Mouse (Mus musculus): ENCODE measurements around the gene Ndufv2. TPM values are rescaled to one million over a fixed set of nuclear protein-coding genes. Genes with fewer than 3 reads are reported as not detected.

Ndufv2 gene
- polyA plus RNA-seq, 1 experiment from 2014 or later = 482 TPM

- Histone ChIP-seq H3K27me3 (replicated peaks) (no peaks in the 10 kb centered on the region), H3K9ac (peak overlapping the region; percentile 91), H3K4me3 (peak overlapping the region; percentile 97), H3K9me3 (replicated peaks) (no peaks in the 10 kb centered on the region), H3K4me1 (replicated peaks) (peaks cover 16% of the 10 kb centered on the region), H3K36me3 (peaks cover 23% of the 10 kb centered on the region), H3K27ac (ENCODE audit: poor library complexity, severe bottlenecking) (no peak overlapping the region), H3K4me2 (peak overlapping the region; percentile 76)
- 43% methylated on average over 6 of the region's 6 CpGs for WGBS
- no peak for ATAC-seq (ENCODE audit: insufficient number of reproducible peaks, low FRiP score)
Measured at GRCm38 (mm10) chr17:66110746-66111145, 9.4 kb upstream of the Ndufv2 start.

DNA sequence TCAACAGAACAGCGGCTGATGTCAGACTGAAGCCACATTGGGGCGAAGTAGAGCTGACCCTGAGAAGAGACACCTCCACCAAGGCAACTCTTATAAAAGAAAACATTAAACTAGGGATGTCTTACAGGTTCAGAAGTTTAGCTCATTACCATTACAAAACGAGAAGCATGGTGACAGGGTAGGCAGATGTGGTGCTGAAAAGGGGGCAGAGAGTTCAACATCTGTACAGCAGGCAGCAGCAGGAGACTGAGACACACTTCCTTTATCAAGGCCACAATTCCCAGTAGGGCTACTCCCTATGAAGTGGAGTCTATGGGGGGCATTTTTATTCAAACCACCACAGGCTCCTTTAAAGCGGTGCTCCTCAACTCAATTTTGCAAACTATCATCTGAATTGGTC, 6.8 kb upstream of the Ndufv2 start:
- H3K9ac ChIP-seq = no peak overlapping the region
- H3K4me1 ChIP-seq (replicated peaks) = peaks cover 16% of the 10 kb centered on the region
- no peak overlapping the region for H3K27ac ChIP-seq (ENCODE audit: poor library complexity, severe bottlenecking)
- ATAC-seq (ENCODE audit: insufficient number of reproducible peaks, low FRiP score) = no peak
- 79% methylated on average over 4 of the region's 4 CpGs for WGBS
- no peaks in the 10 kb centered on the region for H3K9me3 ChIP-seq (replicated peaks)
- no peak overlapping the region for H3K4me3 ChIP-seq
- no peaks in the 10 kb centered on the region for H3K27me3 ChIP-seq (replicated peaks)
- no peaks in the 10 kb centered on the region for H3K36me3 ChIP-seq
- H3K4me2 ChIP-seq = no peak overlapping the region

DNA sequence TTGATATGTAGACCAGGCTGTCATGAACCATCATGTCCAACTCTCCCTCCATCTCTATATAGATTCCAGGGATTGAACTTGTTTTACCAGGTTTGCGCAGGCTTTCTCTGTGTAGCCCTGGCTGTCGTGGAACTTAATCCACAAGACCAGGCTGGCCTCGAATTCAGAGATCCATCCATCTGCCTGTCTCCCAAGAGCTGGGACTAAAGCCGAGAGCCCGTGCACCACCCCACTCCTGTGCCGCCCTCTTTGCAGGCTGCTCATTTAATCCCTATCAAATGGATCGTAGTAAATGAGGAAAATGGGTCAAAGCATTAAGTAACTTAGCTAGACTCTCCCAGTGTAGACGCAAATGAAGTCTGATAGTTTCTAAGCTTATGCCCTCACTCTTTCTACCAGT, 6.1 kb upstream of the Ndufv2 start:
- WGBS = 67% methylated on average over 8 of the region's 8 CpGs

GRCm38 (mm10) chr17:66106601-66107267, 5.4 kb upstream of the Ndufv2 start:
- no peak overlapping the region for H3K9ac ChIP-seq
- no peak for ATAC-seq (ENCODE audit: insufficient number of reproducible peaks, low FRiP score)
- 51% methylated on average over 10 of the region's 10 CpGs for WGBS

More for the DNA sequence above, 6.1 kb upstream of the Ndufv2 start:
- Histone ChIP-seq H3K4me1 (replicated peaks) (peaks cover 12% of the 10 kb centered on the region), H3K36me3 (no peaks in the 10 kb centered on the region), H3K27ac (ENCODE audit: poor library complexity, severe bottlenecking) (no peak overlapping the region), H3K4me3 (no peak overlapping the region), H3K9ac (no peak overlapping the region; the same call in 1 of the 2 replicates), H3K27me3 (replicated peaks) (no peaks in the 10 kb centered on the region), H3K9me3 (replicated peaks) (no peaks in the 10 kb centered on the region), H3K4me2 (no peak overlapping the region)
- ATAC-seq (ENCODE audit: insufficient number of reproducible peaks, low FRiP score) = no peak

DNA sequence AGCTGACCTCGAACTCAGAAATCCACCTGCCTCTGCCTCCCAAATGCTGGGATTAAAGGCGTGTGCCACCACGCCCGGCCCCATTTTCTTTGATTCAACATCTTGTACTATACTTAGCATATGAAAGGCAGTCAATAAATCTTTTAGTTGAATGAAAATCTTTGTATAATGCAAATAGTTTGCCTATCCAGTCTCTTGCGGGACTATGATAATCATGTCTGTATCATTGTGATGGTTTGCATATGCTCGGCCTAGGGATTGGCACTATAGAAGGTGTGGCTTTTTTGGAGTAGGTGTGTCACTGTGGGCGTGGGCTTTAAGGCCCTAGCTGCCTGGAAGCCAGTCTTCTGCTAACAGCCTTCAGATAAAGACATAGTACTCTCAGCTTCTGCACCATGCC, 2.7 kb upstream of the Ndufv2 start:
- H3K4me3 ChIP-seq = no peak overlapping the region
- H3K36me3 ChIP-seq = no peaks in the 10 kb centered on the region
- no peak overlapping the region for H3K27ac ChIP-seq (ENCODE audit: poor library complexity, severe bottlenecking)
- H3K4me2 ChIP-seq = no peak overlapping the region
- H3K9me3 ChIP-seq (replicated peaks) = no peaks in the 10 kb centered on the region
- no peaks in the 10 kb centered on the region for H3K27me3 ChIP-seq (replicated peaks)
- WGBS = 86% methylated on average over 7 of the region's 7 CpGs
- H3K4me1 ChIP-seq (replicated peaks) = peaks cover 9% of the 10 kb centered on the region
- no peak overlapping the region for H3K9ac ChIP-seq
- ATAC-seq (ENCODE audit: insufficient number of reproducible peaks, low FRiP score) = no peak

More at GRCm38 (mm10) chr17:66106601-66107267, 5.4 kb upstream of the Ndufv2 start:
- no peaks in the 10 kb centered on the region for H3K36me3 ChIP-seq
- H3K4me1 ChIP-seq (replicated peaks) = peaks cover 8% of the 10 kb centered on the region; the same call in 1 of the 2 replicates
- H3K27me3 ChIP-seq (replicated peaks) = no peaks in the 10 kb centered on the region
- H3K27ac ChIP-seq (ENCODE audit: poor library complexity, severe bottlenecking) = no peak overlapping the region
- H3K9me3 ChIP-seq (replicated peaks) = no peaks in the 10 kb centered on the region
- no peak overlapping the region for H3K4me3 ChIP-seq
- no peak overlapping the region for H3K4me2 ChIP-seq

- H3K9me3 ChIP-seq (replicated peaks) = no peaks in the 10 kb centered on the region
- no peaks in the 10 kb centered on the region; the same call in 1 of the 2 replicates for H3K36me3 ChIP-seq
- H3K9ac ChIP-seq = peak overlapping the region; percentile 97
- no peaks in the 10 kb centered on the region for H3K27me3 ChIP-seq (replicated peaks)
- WGBS = 1% methylated on average over 41 of the region's 41 CpGs
- peak overlapping the region; percentile 88 for H3K4me2 ChIP-seq
- peak overlapping the region; percentile 94 for H3K27ac ChIP-seq (ENCODE audit: poor library complexity, severe bottlenecking)
- peak; percentile 68 for ATAC-seq (ENCODE audit: insufficient number of reproducible peaks, low FRiP score)
- peaks cover 14% of the 10 kb centered on the region for H3K4me1 ChIP-seq (replicated peaks)
- H3K4me3 ChIP-seq = peak overlapping the region; percentile 70
Measured at GRCm38 (mm10) chr17:66100566-66101379, 586 bp downstream of the Ndufv2 start.

- 83% methylated on average over 3 of the region's 3 CpGs for WGBS
- no peak for ATAC-seq (ENCODE audit: insufficient number of reproducible peaks, low FRiP score)
- no peak overlapping the region for H3K9ac ChIP-seq
- H3K4me3 ChIP-seq = no peak overlapping the region
- no peak overlapping the region for H3K27ac ChIP-seq (ENCODE audit: poor library complexity, severe bottlenecking)
- H3K27me3 ChIP-seq (replicated peaks) = no peaks in the 10 kb centered on the region
- H3K4me2 ChIP-seq = no peak overlapping the region
- peaks cover 29% of the 10 kb centered on the region for H3K36me3 ChIP-seq
- no peaks in the 10 kb centered on the region for H3K9me3 ChIP-seq (replicated peaks)
- H3K4me1 ChIP-seq (replicated peaks) = no peaks in the 10 kb centered on the region
Measured at GRCm38 (mm10) chr17:66092664-66093063, 8.7 kb downstream of the Ndufv2 start.

GRCm38 (mm10) chr17:66092065-66092464, 9.3 kb downstream of the Ndufv2 start:
- H3K4me3 ChIP-seq = no peak overlapping the region
- H3K36me3 ChIP-seq = peaks cover 33% of the 10 kb centered on the region
- H3K4me2 ChIP-seq = no peak overlapping the region
- no peaks in the 10 kb centered on the region for H3K4me1 ChIP-seq (replicated peaks)
- H3K9me3 ChIP-seq (replicated peaks) = no peaks in the 10 kb centered on the region
- no peak for ATAC-seq (ENCODE audit: insufficient number of reproducible peaks, low FRiP score)
- H3K9ac ChIP-seq = no peak overlapping the region
- H3K27me3 ChIP-seq (replicated peaks) = no peaks in the 10 kb centered on the region
- WGBS = 93% methylated on average over 2 of the region's 2 CpGs
- H3K27ac ChIP-seq (ENCODE audit: poor library complexity, severe bottlenecking) = no peak overlapping the region

- no peak for ATAC-seq (ENCODE audit: insufficient number of reproducible peaks, low FRiP score)
- H3K27ac ChIP-seq (ENCODE audit: poor library complexity, severe bottlenecking) = no peak overlapping the region
- H3K4me1 ChIP-seq (replicated peaks) = no peaks in the 10 kb centered on the region
- 94% methylated on average over 2 of the region's 2 CpGs for WGBS
- no peaks in the 10 kb centered on the region for H3K27me3 ChIP-seq (replicated peaks)
- H3K4me2 ChIP-seq = no peak overlapping the region
- H3K9me3 ChIP-seq (replicated peaks) = no peaks in the 10 kb centered on the region
- no peak overlapping the region for H3K4me3 ChIP-seq
- no peak overlapping the region for H3K9ac ChIP-seq
- peaks cover 39% of the 10 kb centered on the region for H3K36me3 ChIP-seq
Measured at GRCm38 (mm10) chr17:66091392-66091791, 10.0 kb downstream of the Ndufv2 start.

GRCm38 (mm10) chr17:66090251-66090650, 11.1 kb downstream of the Ndufv2 start:
- H3K4me1 ChIP-seq (replicated peaks) = no peaks in the 10 kb centered on the region
- H3K27ac ChIP-seq (ENCODE audit: poor library complexity, severe bottlenecking) = no peak overlapping the region
- H3K27me3 ChIP-seq (replicated peaks) = no peaks in the 10 kb centered on the region
- no peak overlapping the region for H3K4me2 ChIP-seq
- no peaks in the 10 kb centered on the region for H3K9me3 ChIP-seq (replicated peaks)
- H3K36me3 ChIP-seq = peaks cover 49% of the 10 kb centered on the region
- H3K9ac ChIP-seq = no peak overlapping the region
- no peak overlapping the region for H3K4me3 ChIP-seq
- ATAC-seq (ENCODE audit: insufficient number of reproducible peaks, low FRiP score) = no peak

DNA sequence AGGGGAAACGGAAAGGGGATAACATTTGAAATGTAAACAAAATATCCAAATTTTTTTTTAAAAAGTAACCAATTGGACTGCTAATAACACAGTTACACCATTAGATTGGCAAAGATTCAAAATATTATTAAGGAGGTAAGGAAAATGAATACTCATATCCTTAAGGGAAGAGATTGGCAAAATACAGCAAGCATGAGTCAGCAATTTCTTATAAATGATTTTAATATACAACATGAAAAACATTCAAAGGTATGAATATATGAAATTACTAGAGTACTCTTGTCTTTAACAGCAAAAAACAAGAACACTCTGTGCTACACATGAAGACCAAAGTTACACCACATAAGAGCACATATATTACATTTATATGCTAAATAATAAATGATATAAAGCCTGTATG, 16.3 kb downstream of the Ndufv2 start:
- ATAC-seq (ENCODE audit: insufficient number of reproducible peaks, low FRiP score) = no peak
- Histone ChIP-seq H3K27me3 (replicated peaks) (no peaks in the 10 kb centered on the region), H3K4me3 (no peak overlapping the region), H3K4me2 (no peak overlapping the region), H3K9ac (no peak overlapping the region), H3K4me1 (replicated peaks) (no peaks in the 10 kb centered on the region), H3K9me3 (replicated peaks) (no peaks in the 10 kb centered on the region), H3K36me3 (peaks cover 57% of the 10 kb centered on the region), H3K27ac (ENCODE audit: poor library complexity, severe bottlenecking) (no peak overlapping the region)
- 88% methylated on average over 1 of the region's 1 CpGs for WGBS
